Mouse (Mus musculus) liver, adult (tissue): Measurements from ENCODE around the gene Cerk.
A peak's percentile ranks its signal among the peaks of the same experiment; 100 is the strongest.

Experiments
- GATA4 ChIP-seq: IDR thresholded peaks from 2 replicates; pipeline ENCODE4 v1.6.1; 2014; ENCODE audit warnings: mild to moderate bottlenecking, low read length; ENCODE audit not compliant: insufficient replicate concordance

The Cerk gene

GRCm38 (mm10) chr15:86172124-86172523 lies 13.8 kb downstream of the Cerk start:
- TF ChIP-seq GATA4 = no peak

GRCm38 (mm10) chr15:86171316-86171715 lies 14.6 kb downstream of the Cerk start:
- TF ChIP-seq GATA4 = no peak

- 0 out of 2 replicates have a peak, but pooled peaks have one; percentile 14 for TF ChIP-seq GATA4
These were observed 16.2 kb downstream of the Cerk start for GRCm38 (mm10) chr15:86169817-86170110.

DNA sequence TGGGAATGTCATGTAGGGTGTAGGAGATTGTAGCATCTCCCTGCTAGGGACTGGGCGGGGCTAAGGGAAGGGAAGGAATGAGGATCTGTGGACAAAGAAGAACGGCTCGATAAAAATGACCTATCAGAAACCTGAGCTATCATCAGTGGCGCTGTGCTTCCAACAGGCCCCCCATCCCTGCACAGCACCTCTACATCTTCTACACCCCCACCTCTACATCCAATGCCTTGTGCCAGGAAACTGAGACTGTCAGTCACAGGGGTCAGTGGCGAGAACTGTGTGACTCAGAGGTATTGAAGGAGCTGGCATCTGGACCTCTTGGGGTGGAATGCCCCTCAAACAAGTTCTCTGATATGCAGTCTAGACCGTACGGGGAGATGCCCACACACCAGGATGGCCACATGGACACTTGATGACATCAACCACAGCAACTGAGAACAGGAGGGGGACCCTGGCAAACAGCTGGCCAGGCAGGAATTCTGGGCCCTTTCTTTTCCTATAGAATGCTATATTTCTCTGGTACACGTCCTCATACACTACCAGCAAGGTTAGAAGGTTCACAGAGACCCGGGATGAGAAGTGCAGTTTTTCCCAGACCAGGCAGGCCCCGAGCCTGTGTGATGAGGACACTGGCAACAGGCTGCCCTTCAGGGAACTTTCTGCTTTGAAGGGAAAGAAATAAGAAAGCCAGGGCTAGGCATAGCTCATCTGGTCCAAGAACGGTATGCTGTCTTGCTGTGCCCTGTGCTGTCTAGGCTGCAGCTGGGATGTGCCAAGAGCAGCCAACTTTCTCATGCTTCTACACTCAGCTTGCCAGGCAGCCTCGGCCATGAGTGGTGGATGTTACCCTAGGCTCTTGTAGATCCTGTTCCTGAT lies 16.8 kb downstream of the Cerk start:
- TF ChIP-seq GATA4 = no peak

GRCm38 (mm10) chr15:86168505-86168867 lies 17.5 kb downstream of the Cerk start:
- no peak for TF ChIP-seq GATA4

GRCm38 (mm10) chr15:86167787-86168504 lies 18.0 kb downstream of the Cerk start:
- no peak for TF ChIP-seq GATA4

GRCm38 (mm10) chr15:86167032-86167655 lies 18.8 kb downstream of the Cerk start:
- TF ChIP-seq GATA4 = no peak

- TF ChIP-seq GATA4 = no peak
These were observed 19.9 kb downstream of the Cerk start for GRCm38 (mm10) chr15:86165811-86166590.

DNA sequence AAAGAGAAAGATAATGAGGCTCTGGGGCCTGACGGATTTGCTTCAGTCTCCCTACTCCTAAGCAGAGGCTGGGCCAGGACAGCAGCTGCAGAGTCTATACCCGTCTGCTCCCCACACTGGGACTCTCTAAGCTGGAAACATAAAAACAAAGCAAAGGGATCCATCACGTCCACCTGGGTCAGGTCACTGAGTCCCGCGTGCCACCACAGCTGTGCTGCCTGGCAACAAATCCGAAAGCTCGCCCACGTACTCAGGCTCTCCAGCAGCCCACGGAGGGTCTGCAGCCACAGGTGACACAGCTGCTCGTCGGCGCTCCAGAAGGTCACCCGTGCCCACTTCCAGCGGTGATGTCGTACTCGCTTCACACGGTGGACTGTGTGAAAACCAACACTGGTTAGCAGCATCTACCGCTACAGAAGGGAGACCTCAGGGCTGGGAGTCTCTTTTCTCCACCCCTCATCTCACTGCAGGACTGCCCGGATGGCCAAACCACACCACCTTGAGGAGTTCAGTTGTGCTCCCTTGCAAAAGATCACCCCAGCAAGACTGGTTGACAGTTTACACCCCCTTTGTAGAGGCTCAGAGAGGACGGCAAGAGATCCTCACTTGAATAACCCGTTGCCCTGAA lies 21.1 kb downstream of the Cerk start:
- TF ChIP-seq GATA4 = no peak

GRCm38 (mm10) chr15:86160906-86161305 lies 25.0 kb downstream of the Cerk start:
- peak; percentile 78; the same call in 1 of the 2 replicates for TF ChIP-seq GATA4

DNA sequence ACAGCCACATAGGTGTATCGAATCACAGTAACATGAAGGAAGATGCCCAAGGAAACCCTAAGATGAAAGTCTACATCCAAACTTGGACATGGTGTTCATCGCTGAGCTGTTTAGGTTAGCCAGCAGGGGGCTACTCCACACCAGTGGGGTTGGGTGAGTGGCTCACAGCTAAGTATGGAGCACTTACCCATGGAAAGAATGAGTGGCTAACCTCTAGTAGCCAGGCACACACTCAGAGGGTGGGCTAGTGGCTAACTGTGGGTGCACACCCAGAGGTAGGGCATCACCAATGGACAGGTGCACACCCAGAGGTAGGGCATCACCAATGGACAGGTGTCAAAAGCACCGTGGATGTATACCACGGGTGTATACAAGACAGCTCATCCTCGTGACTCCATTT lies 26.2 kb downstream of the Cerk start:
- TF ChIP-seq GATA4 = no peak

- no peak for TF ChIP-seq GATA4
These were observed 26.8 kb downstream of the Cerk start for GRCm38 (mm10) chr15:86159093-86159492.

DNA sequence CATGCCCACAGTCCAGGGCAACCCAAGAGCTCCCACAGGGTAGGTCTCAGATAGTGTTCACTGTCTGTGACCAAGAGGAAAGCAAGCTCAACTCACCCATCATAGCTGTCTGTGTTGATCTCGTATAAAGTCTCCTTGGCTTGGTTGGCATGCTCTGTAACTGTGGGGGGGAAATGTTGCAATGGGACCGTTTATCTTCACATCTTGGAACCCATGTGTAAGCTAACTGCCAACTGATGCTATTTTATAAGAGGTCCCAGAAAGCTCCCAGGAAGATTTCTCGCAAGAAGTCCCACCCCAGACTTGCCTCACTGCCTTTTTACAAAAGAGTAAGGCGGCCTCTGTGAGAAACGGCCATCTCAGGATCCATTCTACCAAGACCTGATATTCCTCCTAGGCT lies 29.4 kb downstream of the Cerk start:
- no peak for TF ChIP-seq GATA4

DNA sequence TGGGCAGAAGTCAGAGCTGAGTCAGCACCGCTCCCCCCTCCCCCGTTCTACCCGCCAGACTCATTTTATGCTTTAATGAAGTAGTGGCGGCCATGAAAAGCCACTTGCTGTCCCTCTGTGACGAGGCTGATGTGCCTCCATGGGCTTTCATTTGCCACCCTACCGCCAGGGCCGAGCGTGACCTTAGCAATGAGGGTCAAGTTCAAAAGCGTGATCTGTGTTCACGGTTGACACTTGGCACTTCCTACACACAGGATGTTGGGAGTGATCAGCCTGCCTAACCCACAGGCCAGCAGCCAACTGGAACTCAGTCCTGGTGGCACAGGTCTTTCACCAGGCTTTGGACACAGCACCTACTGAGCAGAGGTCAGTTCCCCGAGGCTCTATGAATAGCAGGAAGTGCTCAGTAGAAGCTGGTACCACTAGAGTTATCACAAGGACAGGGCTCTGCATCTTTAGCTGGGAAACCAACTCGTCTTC lies 32.4 kb downstream of the Cerk start:
- TF ChIP-seq GATA4 = no peak

DNA sequence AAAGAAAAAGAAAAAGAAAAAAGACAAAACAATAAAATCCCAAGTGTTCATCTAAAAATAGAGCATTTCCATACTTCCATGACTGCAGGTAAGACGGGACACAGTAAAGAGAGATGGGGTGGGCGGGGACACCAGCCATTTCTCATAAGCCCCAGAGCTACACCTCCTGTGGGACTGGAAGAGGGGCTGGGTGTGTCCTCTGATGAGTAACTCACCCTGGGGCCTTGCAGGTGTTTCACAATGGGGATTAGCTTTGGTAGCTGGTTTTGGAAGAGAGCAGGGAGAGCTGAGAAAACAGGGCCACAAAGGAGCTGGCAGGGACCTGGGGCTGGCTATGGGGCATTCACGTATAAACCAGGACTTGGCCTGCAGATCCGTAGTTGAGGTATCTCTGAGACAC lies 35.3 kb downstream of the Cerk start:
- no peak for TF ChIP-seq GATA4

DNA sequence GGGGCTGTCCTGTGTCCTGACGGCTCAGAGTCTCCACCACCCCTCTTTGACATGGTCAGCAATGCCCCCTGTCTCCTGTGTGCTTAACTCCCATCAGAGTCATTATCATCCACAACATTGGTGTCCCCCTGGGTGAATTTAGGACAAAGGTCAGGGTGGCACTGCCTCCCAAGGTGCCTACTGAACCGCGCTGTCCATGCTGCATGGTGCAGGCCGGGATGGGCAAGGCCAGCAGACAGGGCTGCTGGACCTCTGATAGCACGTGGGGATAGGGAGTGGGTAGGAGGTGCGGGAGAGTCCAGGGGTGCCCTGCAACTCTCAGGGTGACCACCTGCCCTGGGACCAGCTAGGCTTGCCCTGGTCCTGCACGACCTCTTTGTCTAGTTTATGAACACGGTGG lies 39.0 kb downstream of the Cerk start:
- no peak for TF ChIP-seq GATA4
